Mouse (Mus musculus) fibroblast of lung, adult 2 months (primary cell): ENCODE results near the gene Selenon.
"Not testable (repeated sequence)": the region's sequence is repeated elsewhere in the genome, so short reads cannot be mapped to it uniquely, and the experiment has no call there.

Experiments used
- DNase-seq: peaks from one replicate; pipeline ENCODE4 v3.0.0-alpha.2; 2011; ENCODE audit warnings: low read depth

Selenon gene

GRCm38 (mm10) chr4:134510396-134510795 is 41.6 kb downstream of the Selenon start:
- no peak for DNase-seq

DNA sequence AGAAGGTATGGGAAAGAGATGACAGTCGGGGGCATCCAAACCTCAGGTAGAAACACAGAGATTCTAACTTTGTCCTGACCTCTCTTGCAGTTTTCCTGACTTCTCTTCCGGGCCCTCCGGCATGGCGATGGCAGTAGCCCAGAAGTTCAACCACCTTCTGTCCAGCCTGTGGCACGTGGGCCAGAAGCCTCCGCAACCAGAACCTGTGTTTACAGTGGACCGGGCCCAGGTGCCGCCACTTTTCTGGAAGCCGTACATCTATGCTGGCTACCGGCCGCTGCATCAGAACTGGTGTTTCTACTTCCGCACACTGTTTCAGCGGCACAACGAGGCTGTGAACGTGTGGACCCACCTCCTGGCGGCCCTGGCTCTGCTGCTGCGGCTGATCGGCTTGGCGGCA is 45.3 kb downstream of the Selenon start:
- no peak for DNase-seq

DNA sequence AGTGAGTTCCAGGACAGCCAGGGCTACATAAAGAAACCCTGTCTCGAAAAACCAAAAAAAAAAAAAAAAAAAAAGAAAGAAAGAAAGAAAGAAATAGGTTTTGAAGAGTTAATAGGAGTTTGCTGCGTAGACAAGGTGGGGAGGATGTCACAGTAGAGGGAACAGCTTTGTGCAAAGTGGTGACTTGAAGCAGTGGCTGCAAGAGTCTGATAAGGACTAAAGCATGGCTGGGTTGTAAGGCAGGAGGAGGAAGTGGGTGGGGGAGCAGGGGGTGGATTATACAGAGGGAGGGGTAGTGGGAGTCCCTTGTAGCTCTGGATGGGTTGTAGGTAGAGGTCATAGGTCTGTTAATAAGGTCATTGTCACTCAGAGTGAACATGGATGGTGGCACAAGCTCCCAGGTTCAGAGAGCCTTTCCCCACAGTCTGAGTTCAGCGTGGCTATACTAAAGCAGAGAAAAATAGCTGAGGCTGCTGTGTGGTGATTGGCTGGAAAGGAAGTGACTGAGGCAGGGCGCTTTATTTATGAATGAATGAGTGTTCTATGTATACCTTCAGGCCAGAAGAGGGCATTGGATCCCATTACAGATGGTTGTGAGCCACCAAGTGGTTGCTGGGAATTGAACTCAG is 45.9 kb downstream of the Selenon start:
- no peak for DNase-seq

DNA sequence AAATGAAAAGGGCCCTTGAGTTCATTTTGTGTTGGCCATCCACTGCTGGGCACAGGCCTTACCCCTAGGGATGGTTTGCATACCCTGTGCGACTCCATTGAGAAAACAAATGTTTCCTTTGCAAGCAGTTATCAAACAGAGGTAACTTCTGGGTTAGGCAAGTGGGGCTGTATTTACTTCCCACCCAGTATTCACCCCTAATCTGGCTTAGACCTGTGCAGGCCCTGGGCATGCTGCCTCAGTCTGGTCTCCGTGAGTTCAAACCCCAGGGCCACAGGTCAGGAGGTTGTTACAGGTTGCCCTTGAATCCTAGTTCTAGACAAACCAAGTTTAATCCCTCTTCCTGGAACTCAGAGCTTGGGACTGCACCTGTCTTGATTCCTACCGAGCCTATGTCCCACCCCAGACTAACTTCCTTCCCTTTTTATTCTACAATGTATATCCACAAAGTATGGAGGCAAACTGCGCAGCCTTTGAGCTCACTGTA is 46.6 kb downstream of the Selenon start:
- DNase-seq: no peak

- DNase-seq: no peak
These were observed 48.1 kb downstream of the Selenon start for GRCm38 (mm10) chr4:134503686-134504357.

DNA sequence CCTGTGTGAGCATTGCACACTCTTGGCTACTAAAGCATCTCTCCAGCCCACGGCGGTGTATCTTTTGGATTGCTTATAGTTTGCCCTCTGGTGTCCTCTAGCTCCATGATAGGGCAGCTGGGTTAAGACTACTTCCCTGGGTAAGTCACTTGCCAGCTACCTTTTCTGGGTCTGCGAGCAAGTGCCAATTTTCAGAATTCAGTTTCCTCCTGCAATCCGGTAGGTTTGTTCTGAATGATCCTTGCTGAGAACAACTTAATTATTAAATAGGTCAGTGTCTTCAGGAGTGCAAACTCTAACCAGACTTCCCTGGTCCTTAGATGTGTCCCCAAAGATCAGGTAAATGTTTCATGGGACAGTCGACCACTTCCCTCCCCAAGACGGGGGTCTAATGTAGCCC is 50.9 kb downstream of the Selenon start:
- DNase-seq: no peak

- DNase-seq: not testable (repeated sequence)
These were observed 53.0 kb downstream of the Selenon start for GRCm38 (mm10) chr4:134498983-134499382.

DNA sequence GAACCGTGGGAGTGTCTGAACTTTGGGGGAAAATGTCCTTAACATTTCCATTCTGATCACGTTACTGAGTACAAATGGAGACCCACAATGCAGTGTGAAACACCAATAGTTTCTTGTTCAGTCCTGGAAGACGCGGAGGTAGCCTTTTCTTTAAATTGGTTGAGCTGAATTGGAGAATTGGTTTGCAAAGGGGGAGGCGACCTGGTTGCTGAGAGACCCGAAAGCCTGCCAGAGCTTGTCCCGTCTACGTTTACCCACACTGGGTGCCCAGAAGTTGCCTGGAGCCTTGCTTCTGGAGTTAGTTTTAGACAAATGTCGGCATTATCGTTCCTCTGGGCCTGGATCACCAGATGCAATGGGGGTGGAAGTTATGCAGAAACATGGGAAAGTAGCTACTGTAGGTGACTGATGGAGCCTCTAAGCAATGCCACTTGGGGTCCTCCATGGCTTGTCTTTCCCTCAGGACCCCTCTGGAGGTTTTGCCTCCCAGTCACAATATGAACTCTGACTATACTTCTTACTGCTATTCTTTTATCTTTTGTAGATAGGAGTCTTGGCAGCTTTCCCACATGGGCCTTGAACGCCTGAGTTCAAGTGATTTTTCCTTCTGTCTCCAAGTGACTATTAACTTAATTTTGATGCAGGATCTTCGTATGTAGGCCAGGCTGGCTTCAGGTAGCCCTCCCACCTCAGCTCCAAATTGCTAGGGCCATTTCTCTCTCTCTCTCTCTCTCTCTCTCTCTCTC is 53.8 kb downstream of the Selenon start:
- no peak for DNase-seq

DNA sequence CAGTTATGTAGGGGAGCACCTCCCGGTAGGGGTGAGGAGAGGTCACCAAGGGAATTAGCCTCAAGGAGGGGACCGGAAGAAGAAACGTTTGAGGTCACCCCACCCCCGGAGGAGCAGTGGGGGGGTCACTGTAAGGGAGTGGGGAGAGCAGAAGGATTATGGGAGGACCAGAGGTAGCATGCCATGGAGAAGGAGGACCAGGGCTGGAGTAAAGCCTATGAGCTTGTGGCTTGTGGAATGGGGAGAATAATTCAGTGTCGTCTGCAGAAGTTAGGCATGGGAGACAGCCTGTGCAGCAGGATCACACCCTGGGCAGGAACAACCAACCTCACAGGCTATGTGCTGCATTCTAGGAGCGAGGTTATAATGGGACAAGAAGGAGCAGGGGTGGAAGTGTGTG is 54.7 kb downstream of the Selenon start:
- DNase-seq: no peak

DNA sequence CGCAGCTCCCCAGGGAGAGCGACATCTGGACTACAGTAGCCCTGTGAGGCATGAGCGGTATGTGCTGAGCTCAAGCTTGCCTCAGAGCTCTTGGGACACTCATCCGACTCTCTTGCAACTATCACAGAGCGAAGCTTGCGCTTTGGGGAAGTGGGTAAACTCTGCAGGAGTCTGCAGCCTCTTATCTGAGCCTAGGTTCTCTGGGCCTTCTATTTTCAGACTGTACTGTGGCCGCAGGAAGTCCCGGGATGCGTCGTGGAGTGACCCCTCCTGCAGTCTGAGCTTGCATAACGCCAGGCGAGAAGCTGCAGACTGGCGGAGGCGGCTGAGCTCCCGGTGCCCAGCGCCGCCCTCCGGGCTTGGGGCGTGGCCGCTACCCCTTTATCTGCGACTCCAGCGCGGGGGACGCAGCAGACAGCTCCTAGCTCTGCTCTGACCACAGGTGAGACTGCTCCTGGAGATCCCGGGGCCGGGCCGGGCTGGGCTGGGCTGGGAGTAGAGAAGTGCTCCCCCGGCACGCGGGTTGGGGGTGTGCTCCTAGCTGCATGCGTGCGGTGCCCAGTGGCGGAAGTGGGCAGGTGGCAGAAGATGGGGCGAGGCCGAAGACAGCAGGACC is 55.3 kb downstream of the Selenon start, which contains the start of gene Paqr7:
Gene Paqr7 (plus strand): TSS at position 103 of the 616 bp plus-strand sequence.
- DNase-seq: no peak

DNA sequence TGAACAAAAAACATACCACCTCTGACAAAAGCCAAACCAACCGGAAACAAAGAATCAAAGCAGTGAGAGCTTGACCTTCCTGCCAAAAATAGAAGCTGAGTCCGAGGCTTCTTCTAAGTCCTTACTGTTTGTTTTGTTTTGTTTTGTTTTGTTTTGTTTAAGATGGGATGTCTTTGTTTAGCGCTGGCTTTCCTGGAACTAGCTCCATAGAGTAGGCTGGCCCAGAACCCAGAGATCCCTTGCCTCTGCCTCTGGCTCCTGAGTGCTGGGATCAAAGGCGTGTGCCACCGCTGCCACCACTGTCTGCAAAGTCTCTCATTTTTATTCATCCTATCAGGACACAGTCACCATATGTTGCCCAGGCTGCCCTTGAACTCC is 56.4 kb downstream of the Selenon start:
- no peak for DNase-seq

- DNase-seq: no peak
These were observed 57.0 kb downstream of the Selenon start for GRCm38 (mm10) chr4:134494780-134495545.

DNA sequence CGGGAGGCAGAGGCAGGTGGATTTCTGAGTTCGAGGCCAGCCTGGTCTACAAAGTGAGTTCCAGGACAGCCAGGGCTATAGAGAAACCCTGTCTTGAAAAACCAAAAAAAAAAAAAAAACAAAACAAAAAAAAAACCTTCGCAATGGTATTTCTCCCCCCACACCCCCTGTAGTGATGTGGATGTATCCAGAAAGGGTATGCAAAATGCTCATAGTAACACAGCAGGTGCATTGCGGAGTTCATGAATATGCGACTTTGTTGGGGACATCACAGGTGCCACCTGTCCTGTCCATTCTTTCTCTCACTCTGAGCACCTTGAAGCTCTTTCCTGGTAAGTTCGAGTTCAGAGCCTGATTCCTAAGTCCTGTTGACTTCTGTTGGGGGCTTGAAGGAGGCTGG is 57.8 kb downstream of the Selenon start:
- DNase-seq: not testable (repeated sequence)

- no peak for DNase-seq
These were observed 60.2 kb downstream of the Selenon start for GRCm38 (mm10) chr4:134491716-134492115.

- no peak for DNase-seq
These were observed 61.8 kb downstream of the Selenon start for GRCm38 (mm10) chr4:134489986-134490665.

GRCm38 (mm10) chr4:134488211-134488610 is 63.8 kb downstream of the Selenon start:
- no peak for DNase-seq
